Mouse (Mus musculus) limb, embryonic 14.5 days (tissue): ENCODE results near the gene Bmp7. TPM values are rescaled to one million over a fixed set of nuclear protein-coding genes. Genes with fewer than 3 reads are reported as not detected.

ENCODE experiments used
- ATAC-seq: fragments of 200-750 bp; cut with Nextera tagmentation; 2 replicates; pipeline ENCODE4 v1.8.0; 2017; ENCODE audit warnings: low read depth, moderate number of reproducible peaks, moderate TSS enrichment; ENCODE audit not compliant: low FRiP score
- DNase-seq: peaks from one replicate; pipeline ENCODE4 v3.0.0-alpha.2; 2015; ENCODE audit warnings: low spot score
- H3K27ac ChIP-seq: fragments of 300-500 bp; sonication (generic); replicated peaks from 2 replicates; pipeline ENCODE4 v1.5.1; 2014; ENCODE audit warnings: low read depth, mild to moderate bottlenecking, low read length, moderate library complexity, mixed read lengths
- H3K27me3 ChIP-seq: fragments of 300-500 bp; sonication (generic); 2 replicates; pipeline ENCODE4 v1.6.1; 2014; ENCODE audit warnings: low read length, mixed read lengths; ENCODE audit not compliant: control insufficient read depth, insufficient read depth
- H3K36me3 ChIP-seq: fragments of 300-500 bp; sonication (generic); 2 replicates; pipeline ENCODE4 v1.6.1; 2014; ENCODE audit warnings: mild to moderate bottlenecking, low read length, moderate library complexity, mixed read lengths; ENCODE audit not compliant: control insufficient read depth, insufficient read depth
- H3K4me1 ChIP-seq: fragments of 300-500 bp; sonication (generic); 2 replicates; pipeline ENCODE4 v1.6.1; 2014; ENCODE audit warnings: antibody characterized with exemption, low read length, mixed read lengths; ENCODE audit not compliant: control insufficient read depth, insufficient read depth
- H3K4me2 ChIP-seq: fragments of 300-500 bp; sonication (generic); replicated peaks from 2 replicates; pipeline ENCODE4 v1.6.1; 2014; ENCODE audit warnings: low read depth, mild to moderate bottlenecking, low read length, moderate library complexity; ENCODE audit not compliant: severe bottlenecking
- H3K4me3 ChIP-seq: fragments of 300-500 bp; sonication (generic); replicated peaks from 2 replicates; pipeline ENCODE4 v1.5.1; 2014; ENCODE audit warnings: low read length
- H3K9ac ChIP-seq: fragments of 300-500 bp; sonication (generic); 2 replicates; pipeline ENCODE4 v1.6.1; 2014; ENCODE audit warnings: mild to moderate bottlenecking, low read depth, low read length, moderate library complexity; ENCODE audit not compliant: severe bottlenecking
- H3K9me3 ChIP-seq: fragments of 300-500 bp; sonication (generic); 2 replicates; pipeline ENCODE4 v1.6.1; 2016; ENCODE audit warnings: low read length; ENCODE audit not compliant: control insufficient read depth
- POLR2A ChIP-seq: fragments of 200-500 bp; IDR thresholded peaks from 2 replicates; pipeline ENCODE4 v1.8.0; 2012; ENCODE audit warnings: inconsistent platforms, mild to moderate bottlenecking, moderate library complexity, borderline replicate concordance; ENCODE audit not compliant: insufficient read depth, insufficient read length; ENCODE audit errors: extremely low read depth
- WGBS: fragments of 180-500 bp; shearing (Covaris S2); extraction: QIAGEN DNeasy Blood & Tissue Kit; methylation state at CpG from one replicate; pipeline ENCODE4 v1.1.7; 2014; 5-methylcytosine and 5-hydroxymethylcytosine counted together
- polyA plus RNA-seq, 2 experiments: library from polyadenylated mRNA; depleted of rRNA in 1 of 2; stranded (reverse) in 1 of 2; unstranded in 1 of 2; fragments of >200 nt; fragmentation: Nextera tagmentation in 1 of 2; extraction: Ambion mirVana in 1 of 2; gene quantifications; 2 replicates each; pipeline versions ENCODE4 v1.2.1 to v1.2.3; 2012 to 2014

Bmp7 gene
- polyA plus RNA-seq, 2 experiments: 28.6 to 41.9 TPM

GRCm38 (mm10) chr2:172863469-172863856 is 76.7 kb downstream of the Bmp7 start:
- DNase-seq: no peak
- Histone ChIP-seq H3K27ac (no peak overlapping the region), H3K9ac (peak overlapping the region; percentile 25; the same call in 1 of the 2 replicates), H3K4me3 (peak overlapping the region; percentile 16; the same call in 1 of the 2 replicates), H3K36me3 (no peaks in the 10 kb centered on the region), H3K4me1 (peaks cover 37% of the 10 kb centered on the region), H3K4me2 (peak overlapping the region; percentile 45), H3K27me3 (no peaks in the 10 kb centered on the region), H3K9me3 (peaks cover 4% of the 10 kb centered on the region; the same call in 1 of the 2 replicates)
- TF ChIP-seq POLR2A: no peak
- WGBS: 31% methylated on average over 14 of the region's 14 CpGs
- peak; percentile 5; the same call in 1 of the 2 replicates for ATAC-seq

- DNase-seq (peak; percentile 70), ATAC-seq (peak; percentile 59)
- Histone ChIP-seq H3K27me3 (no peaks in the 10 kb centered on the region), H3K4me2 (peak overlapping the region; percentile 45), H3K27ac (no peak overlapping the region), H3K4me3 (peak overlapping the region; percentile 16; the same call in 1 of the 2 replicates), H3K9me3 (peaks cover 4% of the 10 kb centered on the region; the same call in 1 of the 2 replicates), H3K9ac (peak overlapping the region; percentile 25), H3K4me1 (peaks cover 37% of the 10 kb centered on the region), H3K36me3 (no peaks in the 10 kb centered on the region)
- WGBS: 23% methylated on average over 29 of the region's 29 CpGs
- TF ChIP-seq POLR2A: no peak
Observed at GRCm38 (mm10) chr2:172862850-172863468, 77.2 kb downstream of the Bmp7 start.

GRCm38 (mm10) chr2:172862424-172862823 is 77.7 kb downstream of the Bmp7 start:
- H3K36me3 ChIP-seq: no peaks in the 10 kb centered on the region
- 0 out of 2 replicates have a peak overlapping the region, but pooled peaks have one; percentile 45 for H3K4me2 ChIP-seq
- no peaks in the 10 kb centered on the region for H3K27me3 ChIP-seq
- 67% methylated on average over 19 of the region's 19 CpGs for WGBS
- no peak overlapping the region for H3K27ac ChIP-seq
- ATAC-seq (no peak), DNase-seq (no peak)
- no peak overlapping the region for H3K4me3 ChIP-seq
- H3K9me3 ChIP-seq: peaks cover 4% of the 10 kb centered on the region; the same call in 1 of the 2 replicates
- TF ChIP-seq POLR2A: no peak
- no peak overlapping the region for H3K9ac ChIP-seq
- H3K4me1 ChIP-seq: peaks cover 33% of the 10 kb centered on the region

GRCm38 (mm10) chr2:172861590-172861989 is 78.5 kb downstream of the Bmp7 start:
- no peak for TF ChIP-seq POLR2A
- Histone ChIP-seq H3K27ac (no peak overlapping the region), H3K4me1 (peaks cover 27% of the 10 kb centered on the region), H3K27me3 (no peaks in the 10 kb centered on the region), H3K4me3 (no peak overlapping the region), H3K4me2 (no peak overlapping the region), H3K9ac (no peak overlapping the region), H3K36me3 (no peaks in the 10 kb centered on the region), H3K9me3 (peaks cover 4% of the 10 kb centered on the region; the same call in 1 of the 2 replicates)
- 56% methylated on average over 14 of the region's 14 CpGs for WGBS
- ATAC-seq: no peak
- no peak for DNase-seq

GRCm38 (mm10) chr2:172860593-172860992 is 79.5 kb downstream of the Bmp7 start:
- Histone ChIP-seq H3K36me3 (no peaks in the 10 kb centered on the region), H3K27me3 (no peaks in the 10 kb centered on the region), H3K9ac (no peak overlapping the region), H3K9me3 (peaks cover 4% of the 10 kb centered on the region; the same call in 1 of the 2 replicates), H3K4me1 (peaks cover 22% of the 10 kb centered on the region), H3K27ac (no peak overlapping the region), H3K4me3 (no peak overlapping the region), H3K4me2 (no peak overlapping the region)
- 88% methylated on average over 8 of the region's 8 CpGs for WGBS
- ATAC-seq: no peak
- DNase-seq: no peak
- TF ChIP-seq POLR2A: no peak
